Mouse (Mus musculus) adipose tissue, adult 10 weeks (tissue): ENCODE results near the gene Serpinb2. TPM values are rescaled to one million over a fixed set of nuclear protein-coding genes. Genes with fewer than 3 reads are reported as not detected.

Source experiments
- polyA plus RNA-seq: library from polyadenylated mRNA; stranded (reverse); fragments of 350-450 nt; fragmentation: Illumina TruSeq; extraction: RNeasy Lipid Tissue Mini Kit (QIAGEN cat#74804); gene quantifications from one replicate; pipeline ENCODE4 v1.2.3, GENCODE M21; 2014; ENCODE audit warnings: low read depth, low replicate concordance

Serpinb2 gene
- 0.63 TPM for polyA plus RNA-seq

DNA sequence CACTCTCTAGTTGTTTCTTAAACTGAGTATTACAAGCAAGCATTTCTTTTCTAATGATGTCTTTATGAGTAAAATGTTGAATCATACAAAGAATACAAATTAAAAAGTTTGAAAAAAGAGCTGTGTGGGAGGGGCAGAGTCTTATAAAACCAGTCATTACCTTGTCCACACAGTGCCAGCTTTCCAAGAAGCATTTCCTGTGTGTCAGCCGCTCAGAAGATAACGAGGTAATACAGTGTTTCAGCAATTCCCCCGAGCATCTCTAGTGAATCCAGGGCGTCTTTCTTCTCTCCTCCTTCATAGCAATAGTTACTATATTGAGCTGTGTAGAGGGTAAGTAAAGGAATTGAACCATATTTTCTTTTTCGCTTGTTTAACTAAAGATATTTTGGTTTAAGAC lies at the start of gene Serpinb2:
TSS of gene Serpinb2 (plus strand) at position 172 of the 400 bp plus-strand sequence.

Other genes with a start within 250 kb of the Serpinb2 start
- not detected for gene Serpinb3b, start 233.1 kb upstream of the Serpinb2 start, polyA plus RNA-seq
- gene Serpinb3c, start 233.1 kb upstream of the Serpinb2 start, polyA plus RNA-seq, result not detected
- gene Serpinb11, start 150.2 kb upstream of the Serpinb2 start, polyA plus RNA-seq, result not detected
- gene Serpinb7, start 111.8 kb upstream of the Serpinb2 start, polyA plus RNA-seq, result not detected
- 5.3 TPM for gene Serpinb8, start 78.6 kb downstream of the Serpinb2 start, polyA plus RNA-seq